Mouse (Mus musculus) 416B (cell line): ENCODE measurements around the gene Sema3b.
A peak's percentile ranks its signal among the peaks of the same experiment; 100 is the strongest.

Source experiments
- DNase-seq: peaks from one replicate; pipeline ENCODE4 v3.0.0; 2011; ENCODE audit warnings: low read depth

The Sema3b gene

DNA sequence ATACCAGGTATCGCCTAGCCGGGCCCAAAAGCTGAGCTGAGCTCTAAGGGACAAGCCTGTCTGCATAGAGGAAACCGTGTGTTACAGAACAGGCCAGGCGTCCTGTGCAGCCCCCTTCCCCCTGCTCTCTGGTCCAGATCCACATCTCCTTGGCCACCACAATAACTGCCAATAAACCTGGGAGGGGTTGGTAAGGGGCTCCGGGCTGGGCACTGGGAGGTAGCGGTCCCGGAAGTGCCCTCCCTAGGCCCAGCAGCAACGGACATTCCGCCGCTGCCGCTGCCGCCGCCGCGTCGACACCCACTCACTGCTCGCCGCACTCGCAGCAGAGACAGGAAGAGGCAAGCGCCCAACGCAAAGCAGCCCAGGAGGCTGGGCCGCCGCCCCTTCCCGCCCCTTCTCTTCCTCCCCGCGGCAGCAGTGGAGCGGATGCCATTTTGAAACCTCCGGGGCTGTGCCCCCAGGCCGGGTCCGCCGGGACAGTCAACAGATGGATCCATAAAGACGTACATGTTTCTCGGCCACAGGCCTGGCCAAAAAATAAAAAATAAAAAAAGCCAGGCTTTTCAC is 24.1 kb upstream of the Sema3b start:
- DNase-seq: peak; percentile 87

GRCm38 (mm10) chr9:107632478-107632877 is 23.4 kb upstream of the Sema3b start:
- peak; percentile 29 for DNase-seq

DNA sequence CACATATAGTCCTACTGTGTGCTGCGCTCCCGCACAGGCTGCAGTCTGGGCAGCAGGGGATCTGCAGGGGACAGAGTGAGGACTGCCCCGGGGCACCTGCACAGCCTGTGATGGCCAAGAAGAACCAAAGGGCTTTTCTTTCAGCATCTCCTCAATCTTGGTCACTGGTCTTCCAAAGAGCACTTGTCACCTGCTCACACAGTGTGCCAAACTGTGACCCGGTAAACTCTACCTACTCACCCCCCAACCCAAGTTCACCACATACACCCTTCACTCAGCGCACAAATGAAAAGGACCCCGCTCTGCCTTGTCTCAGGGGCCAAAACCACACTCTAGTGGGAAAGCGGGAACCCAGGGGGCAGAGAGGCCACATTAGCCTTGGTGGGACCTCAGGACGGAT is 22.8 kb upstream of the Sema3b start:
- no peak for DNase-seq

DNA sequence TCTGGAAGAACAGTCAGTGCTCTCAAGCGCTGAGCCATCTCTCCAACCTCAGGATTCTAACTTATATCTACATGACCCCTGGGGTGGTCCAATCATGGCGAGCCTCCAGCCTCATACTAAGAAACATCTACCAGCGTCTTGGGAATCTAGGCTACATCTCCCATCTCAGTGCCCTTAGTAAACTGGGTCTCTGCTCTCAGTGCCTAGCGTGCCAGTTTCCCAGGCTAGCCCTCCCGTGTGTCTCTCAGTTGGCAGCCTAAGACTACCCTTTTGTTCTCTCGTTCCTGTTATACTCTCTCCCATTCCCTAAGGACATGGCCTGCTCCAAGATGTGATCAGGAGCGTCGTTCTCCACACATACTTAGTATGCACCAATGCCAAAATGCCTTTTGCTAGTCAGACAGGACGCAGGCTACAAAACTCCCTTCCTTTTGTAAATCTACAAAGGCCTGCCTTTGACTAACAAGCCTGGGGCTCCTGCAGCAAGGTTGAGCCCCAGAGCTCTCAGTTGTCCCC is 22.3 kb upstream of the Sema3b start:
- DNase-seq: no peak

DNA sequence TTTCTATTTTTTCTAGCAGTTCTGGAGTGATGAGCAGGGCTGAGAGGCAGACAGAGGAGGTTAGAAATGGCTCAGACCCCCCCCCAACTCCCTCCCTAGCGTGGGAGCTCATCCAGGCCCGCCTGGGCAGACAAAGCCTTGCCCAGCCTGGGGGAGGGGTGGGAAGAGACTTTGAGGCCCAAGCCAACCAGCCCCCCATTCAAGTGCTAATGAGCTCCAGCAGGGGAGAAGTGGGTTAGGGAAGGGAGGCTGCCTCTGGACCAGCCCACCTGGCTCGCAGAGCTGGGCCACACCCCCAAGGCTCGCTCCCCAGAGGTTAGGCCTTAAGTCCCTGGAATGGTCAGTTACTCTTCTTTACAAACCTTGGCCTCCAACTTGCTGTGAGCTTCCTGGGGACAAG is 21.5 kb upstream of the Sema3b start:
- no peak for DNase-seq

- no peak for DNase-seq
Observed at GRCm38 (mm10) chr9:107629901-107630425, 20.9 kb upstream of the Sema3b start.

DNA sequence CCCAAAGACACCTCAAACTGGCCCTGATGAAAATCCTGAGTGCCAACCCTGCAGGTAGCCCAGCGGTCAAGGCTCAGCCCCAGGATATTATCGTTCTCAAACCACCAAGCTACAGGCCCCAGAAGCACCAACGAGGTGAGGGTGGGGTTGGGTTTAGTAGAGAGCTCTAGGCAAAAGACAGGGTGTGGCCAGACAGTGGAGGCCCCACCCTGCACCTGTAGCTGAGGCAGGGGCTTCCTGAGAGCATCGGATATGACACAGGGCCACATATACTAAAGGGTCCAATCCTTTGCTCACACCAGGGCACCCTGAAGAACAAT is 20.3 kb upstream of the Sema3b start:
- no peak for DNase-seq

GRCm38 (mm10) chr9:107628721-107629410 is 19.8 kb upstream of the Sema3b start:
- peak; percentile 86 for DNase-seq

DNA sequence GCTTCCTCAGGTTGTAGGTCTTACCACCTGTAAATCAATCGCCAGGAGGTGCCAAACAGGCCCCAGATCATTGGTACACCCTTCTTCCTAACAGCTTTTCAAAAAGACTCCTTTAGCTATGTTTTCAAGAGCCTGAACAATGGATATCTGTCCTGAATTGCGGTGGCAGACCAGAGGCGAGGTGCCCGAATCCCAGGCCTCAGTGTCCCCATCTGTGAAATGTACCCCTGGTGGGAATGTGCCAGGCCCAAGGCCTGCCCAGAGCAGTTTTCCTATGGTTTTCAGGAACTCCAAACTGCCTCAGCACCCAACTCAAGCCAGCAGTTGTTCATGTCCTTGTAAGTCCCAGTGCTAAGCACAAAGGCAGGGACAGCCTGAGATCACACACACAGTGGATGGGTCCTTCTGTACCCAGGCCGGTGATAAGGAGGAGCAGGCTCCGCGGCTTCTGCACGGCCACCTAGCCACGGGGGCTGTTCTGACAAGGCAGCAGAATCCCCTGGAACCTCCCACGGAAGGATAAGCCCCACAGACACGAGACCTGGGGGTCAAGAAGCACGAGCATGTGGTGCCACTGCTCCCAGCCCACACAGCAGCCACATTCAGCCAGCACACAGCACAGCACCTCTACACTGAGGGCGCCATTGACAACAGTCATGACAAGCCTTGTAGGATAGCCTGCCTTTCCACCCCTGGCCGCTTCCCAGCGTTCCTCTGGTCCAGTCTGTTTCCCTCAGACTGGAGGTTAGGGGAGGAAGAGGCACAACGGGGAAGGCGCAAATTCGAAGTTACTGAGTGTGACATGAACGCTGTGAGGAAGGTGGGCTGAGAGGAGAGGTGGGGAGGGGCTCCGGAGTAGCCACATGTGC is 18.6 kb upstream of the Sema3b start:
- DNase-seq: no peak

DNA sequence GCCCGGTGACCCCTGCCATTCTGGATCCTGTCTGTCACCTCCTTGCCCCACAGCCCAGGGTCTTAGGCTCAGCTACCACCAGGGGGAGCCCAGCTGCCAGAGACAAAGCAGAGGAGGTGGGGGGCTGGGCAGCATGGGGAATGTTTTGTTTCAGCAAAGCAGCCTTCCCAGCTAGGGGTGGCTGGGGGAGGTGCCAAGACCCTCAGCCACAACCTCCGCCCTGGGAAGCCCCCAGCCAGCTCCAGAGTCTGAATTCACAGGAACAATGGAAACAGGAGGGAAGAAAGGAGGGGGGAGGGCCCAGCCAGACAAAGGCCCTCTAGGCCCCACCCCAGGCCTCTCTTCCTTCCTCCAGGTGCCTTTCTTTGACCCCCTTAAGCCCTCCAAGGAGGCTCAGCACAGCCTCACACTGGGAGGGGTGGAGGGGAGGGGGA is 17.8 kb upstream of the Sema3b start:
- DNase-seq: peak; percentile 79

- no peak for DNase-seq
Observed at GRCm38 (mm10) chr9:107626158-107626843, 17.3 kb upstream of the Sema3b start.

DNA sequence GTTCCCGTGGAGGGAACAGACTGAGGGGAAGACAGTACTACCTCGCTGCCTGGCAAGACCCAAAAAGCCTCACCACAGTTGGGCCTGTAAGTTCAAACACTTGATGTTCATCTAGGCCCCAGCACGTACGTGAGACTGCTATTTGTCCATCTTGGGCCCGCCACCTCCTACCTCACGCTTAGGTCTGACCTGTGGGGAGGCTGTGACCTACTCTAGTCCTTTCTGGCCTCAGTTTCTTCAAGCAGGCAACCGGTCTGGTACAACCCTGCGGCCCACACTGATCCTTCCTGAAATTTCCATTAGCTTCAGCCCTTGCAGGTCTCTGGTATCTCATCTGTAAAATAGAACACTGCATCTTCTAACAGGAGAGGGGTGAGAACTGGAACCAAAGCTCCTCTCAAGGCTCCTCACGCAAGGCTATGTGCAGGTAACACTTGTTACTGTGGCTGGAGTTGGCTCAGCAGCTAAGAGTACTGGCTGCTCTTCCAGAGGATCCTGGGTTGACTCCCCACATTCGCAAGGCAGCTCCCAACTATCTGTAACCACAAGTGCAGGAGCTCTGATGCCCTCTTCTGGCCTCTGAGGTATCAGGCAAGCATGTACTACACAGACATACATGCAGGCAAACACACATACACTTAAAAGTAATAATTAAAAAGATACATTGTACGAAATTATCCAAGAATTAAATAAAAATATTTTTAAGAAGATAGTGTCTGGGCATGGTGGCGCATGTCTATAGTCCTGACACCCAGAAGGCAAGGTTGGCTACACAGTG is 16.5 kb upstream of the Sema3b start:
- DNase-seq: peak; percentile 27

DNA sequence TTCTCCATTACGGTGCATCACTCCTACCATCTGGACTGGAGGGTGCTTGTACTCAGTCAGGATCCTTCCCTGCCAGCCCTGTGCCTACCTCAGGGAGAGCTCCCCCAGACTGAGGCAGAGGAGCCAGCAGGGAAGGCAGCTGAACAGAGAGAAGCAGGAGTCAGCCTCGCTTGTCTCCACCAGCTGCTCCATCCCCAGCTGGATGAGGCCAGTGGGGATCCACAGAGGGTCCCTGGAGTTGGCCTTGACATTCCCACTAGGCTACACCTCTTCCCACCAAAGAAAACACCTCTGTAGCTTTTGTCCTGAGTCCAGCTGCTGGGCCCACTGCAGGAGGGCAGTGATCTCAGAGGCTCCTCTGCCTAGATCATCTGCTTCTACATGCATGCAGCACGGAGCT is 15.9 kb upstream of the Sema3b start:
- no peak for DNase-seq

DNA sequence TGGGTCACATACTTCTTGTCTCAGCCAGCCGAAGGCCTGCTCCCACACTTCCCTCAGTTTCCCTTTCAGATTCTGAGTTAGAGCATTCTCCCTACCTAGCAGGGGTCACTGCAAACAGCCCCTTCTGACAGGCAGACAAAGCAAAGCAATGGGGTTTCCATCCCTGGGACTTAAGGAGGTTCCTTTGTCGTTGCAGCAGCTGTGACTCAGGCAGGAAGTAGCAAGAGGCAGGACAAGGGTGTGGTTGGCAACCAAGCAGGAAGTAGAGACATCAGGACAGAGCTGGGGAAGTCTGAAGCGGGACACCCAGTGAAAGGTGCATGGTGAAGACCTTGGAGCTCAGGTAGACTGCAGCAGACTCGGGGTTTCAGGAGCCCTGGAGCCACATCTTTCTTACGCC is 15.5 kb upstream of the Sema3b start:
- DNase-seq: peak; percentile 90

GRCm38 (mm10) chr9:107620954-107621353 is 11.9 kb upstream of the Sema3b start:
- no peak for DNase-seq

- no peak for DNase-seq
Observed at GRCm38 (mm10) chr9:107619546-107619879, 10.5 kb upstream of the Sema3b start.

DNA sequence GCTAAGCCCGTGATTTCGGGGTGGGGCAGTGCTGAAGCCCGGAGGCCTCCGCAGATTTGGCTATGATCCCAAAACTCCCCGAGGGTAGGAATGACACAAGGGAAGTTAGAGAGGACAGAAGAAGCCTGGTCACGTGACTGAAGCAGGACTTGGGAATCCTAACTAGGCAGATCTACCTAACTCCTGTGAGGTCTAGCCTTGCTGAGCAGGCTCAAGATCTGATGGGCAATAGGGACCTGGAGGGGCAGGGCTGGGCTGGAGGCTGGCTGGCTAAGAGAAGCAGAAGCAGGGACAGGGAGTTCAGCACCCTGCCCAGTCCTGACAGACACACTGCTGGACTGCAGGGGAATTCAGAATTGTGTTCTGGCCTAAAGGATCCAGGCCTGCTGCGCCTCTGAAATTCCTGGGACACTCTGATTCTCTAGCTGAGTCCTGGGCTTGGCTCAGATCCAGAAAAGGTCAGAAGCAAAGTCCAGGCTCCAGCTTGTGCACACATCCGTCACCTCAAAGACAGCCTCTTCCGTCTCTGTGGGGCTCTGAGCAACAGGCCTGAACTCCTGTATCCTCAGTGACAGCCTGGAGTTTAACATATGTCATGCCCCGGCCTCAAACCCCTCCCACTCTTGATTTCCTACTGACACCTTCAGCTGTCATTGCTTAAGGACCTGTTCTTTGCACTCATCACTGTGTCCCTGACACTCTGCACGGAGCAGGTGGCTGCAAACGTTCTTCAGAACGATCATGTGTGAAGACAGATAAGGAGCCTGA is 9.9 kb upstream of the Sema3b start:
- DNase-seq: no peak

GRCm38 (mm10) chr9:107618098-107618497 is 9.1 kb upstream of the Sema3b start:
- DNase-seq: no peak

DNA sequence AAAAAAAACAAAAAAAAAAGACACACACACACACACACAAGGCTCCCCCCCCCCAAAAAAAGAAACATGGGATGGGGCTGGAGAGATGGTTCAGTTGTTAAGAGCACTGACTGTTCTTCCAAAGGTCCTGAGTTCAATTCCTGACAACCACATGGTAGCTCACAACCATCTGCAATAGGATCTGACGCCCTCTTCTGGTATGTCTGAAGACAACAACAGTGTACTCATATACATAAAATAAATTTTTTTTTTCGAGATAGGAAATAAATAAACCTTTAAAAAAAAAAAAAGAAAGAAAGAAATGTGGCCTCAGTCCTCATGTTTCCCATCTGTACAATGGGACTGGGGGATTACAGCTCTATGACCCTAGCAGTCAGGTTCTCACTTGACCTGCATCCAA is 8.4 kb upstream of the Sema3b start:
- DNase-seq: peak; percentile 47

DNA sequence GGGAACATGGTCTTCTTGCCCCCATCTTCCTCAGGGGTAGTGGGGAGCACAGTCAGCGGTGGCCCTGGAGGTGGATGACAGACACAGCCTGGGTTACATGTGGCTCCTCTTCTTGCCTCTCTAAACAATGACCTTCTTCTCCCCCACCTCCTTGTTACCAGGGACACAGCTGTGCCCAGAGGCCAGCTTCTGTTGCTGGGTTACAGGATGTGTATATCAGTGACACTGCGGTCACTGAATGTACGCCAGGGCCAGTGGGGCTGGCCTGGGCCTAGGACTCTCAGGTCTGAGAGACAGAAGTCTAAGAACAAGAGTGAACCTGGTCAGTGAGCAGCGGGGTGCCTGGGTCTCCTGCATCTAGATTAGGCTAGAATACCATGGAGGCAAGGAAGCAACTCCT is 6.0 kb upstream of the Sema3b start:
- DNase-seq: no peak
